Mouse (Mus musculus) liver, embryonic 15.5 days (tissue): ENCODE results near the gene Arhgef28. TPM values are rescaled to one million over a fixed set of nuclear protein-coding genes. Genes with fewer than 3 reads are reported as not detected.
A peak's percentile ranks its signal among the peaks of the same experiment; 100 is the strongest.
"Not testable (repeated sequence)": the region's sequence is repeated elsewhere in the genome, so short reads cannot be mapped to it uniquely, and the experiment has no call there.

Experiments
- ATAC-seq: fragments of 200-750 bp; cut with Nextera tagmentation; 2 replicates; pipeline ENCODE4 v1.8.0; 2017; ENCODE audit warnings: moderate number of reproducible peaks, mild to moderate bottlenecking, moderate library complexity; ENCODE audit not compliant: insufficient read depth
- H3K27ac ChIP-seq: fragments of 300-500 bp; sonication (generic); replicated peaks from 2 replicates; pipeline ENCODE4 v1.5.1; 2015; ENCODE audit warnings: mild to moderate bottlenecking, inconsistent platforms
- H3K27me3 ChIP-seq: fragments of 300-500 bp; sonication (generic); 2 replicates; pipeline ENCODE4 v1.6.1; 2015; ENCODE audit warnings: mild to moderate bottlenecking, inconsistent platforms
- H3K36me3 ChIP-seq: fragments of 300-500 bp; sonication (generic); replicated peaks from 2 replicates; pipeline ENCODE4 v1.6.1; 2015; ENCODE audit warnings: moderate library complexity, mild to moderate bottlenecking, inconsistent platforms
- H3K4me1 ChIP-seq: fragments of 300-500 bp; sonication (generic); replicated peaks from 2 replicates; pipeline ENCODE4 v1.6.1; 2015; ENCODE audit warnings: inconsistent platforms
- H3K4me2 ChIP-seq: fragments of 300-500 bp; sonication (generic); 2 replicates; pipeline ENCODE4 v1.6.1; 2015; ENCODE audit warnings: moderate library complexity, mild to moderate bottlenecking, inconsistent platforms
- H3K4me3 ChIP-seq: fragments of 300-500 bp; sonication (generic); replicated peaks from 2 replicates; pipeline ENCODE4 v1.5.1; 2015; ENCODE audit warnings: mild to moderate bottlenecking, inconsistent platforms
- H3K9ac ChIP-seq: fragments of 300-500 bp; sonication (generic); 2 replicates; pipeline ENCODE4 v1.6.1; 2015; ENCODE audit warnings: moderate library complexity, mild to moderate bottlenecking, inconsistent platforms
- H3K9me3 ChIP-seq: fragments of 300-500 bp; sonication (generic); replicated peaks from 2 replicates; pipeline ENCODE4 v1.6.1; 2016; ENCODE audit warnings: inconsistent platforms
- WGBS: fragments of 180-500 bp; shearing (Covaris S2); methylation state at CpG from one replicate; pipeline ENCODE4 v1.1.7; 2015; ENCODE audit warnings: mixed read lengths; ENCODE audit not compliant: insufficient replicate concordance; 5-methylcytosine and 5-hydroxymethylcytosine counted together
- polyA plus RNA-seq: library from polyadenylated mRNA; unstranded; fragments of >200 nt; fragmentation: Nextera tagmentation; extraction: Ambion mirVana; gene quantifications from 2 replicates; pipeline ENCODE4 v1.2.1, GENCODE M21; 2015

The Arhgef28 gene
- polyA plus RNA-seq, 1 experiment from 2014 or later: 0.60 TPM

DNA sequence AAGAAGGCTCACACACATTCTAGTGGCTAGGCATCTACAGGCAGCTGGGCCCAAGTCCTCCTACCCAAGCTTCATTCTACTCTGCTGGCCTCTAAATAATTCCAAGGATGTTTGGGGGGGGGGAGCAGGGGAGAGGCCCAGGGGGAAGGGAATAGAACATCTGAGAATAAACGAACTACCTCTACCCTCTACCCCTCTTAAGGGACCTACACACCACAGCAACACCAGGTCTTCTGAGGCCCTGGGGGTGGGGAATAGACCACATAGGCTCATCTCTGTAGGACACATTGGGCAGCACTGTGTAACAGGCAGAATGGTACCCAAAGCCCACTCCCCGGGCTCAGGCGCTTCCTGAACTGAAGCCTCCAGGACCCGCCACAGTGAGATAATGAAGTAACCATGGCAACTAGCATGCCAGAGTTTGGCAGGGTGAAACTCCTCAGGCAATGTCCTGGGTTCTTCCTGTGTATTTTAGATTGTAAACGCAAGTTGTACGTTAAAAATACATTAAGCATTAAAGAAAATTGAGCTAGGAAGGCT lies 177.5 kb downstream of the Arhgef28 start:
- 57% methylated on average over 6 of the region's 6 CpGs for WGBS
- Histone ChIP-seq H3K9ac (no peak overlapping the region), H3K4me2 (no peak overlapping the region), H3K4me3 (no peak overlapping the region), H3K27ac (no peak overlapping the region), H3K27me3 (no peaks in the 10 kb centered on the region), H3K36me3 (no peaks in the 10 kb centered on the region), H3K9me3 (no peaks in the 10 kb centered on the region), H3K4me1 (0 out of 2 replicates have a peak, but pooled peaks cover 2% of the 10 kb centered on the region)
- no peak for ATAC-seq

DNA sequence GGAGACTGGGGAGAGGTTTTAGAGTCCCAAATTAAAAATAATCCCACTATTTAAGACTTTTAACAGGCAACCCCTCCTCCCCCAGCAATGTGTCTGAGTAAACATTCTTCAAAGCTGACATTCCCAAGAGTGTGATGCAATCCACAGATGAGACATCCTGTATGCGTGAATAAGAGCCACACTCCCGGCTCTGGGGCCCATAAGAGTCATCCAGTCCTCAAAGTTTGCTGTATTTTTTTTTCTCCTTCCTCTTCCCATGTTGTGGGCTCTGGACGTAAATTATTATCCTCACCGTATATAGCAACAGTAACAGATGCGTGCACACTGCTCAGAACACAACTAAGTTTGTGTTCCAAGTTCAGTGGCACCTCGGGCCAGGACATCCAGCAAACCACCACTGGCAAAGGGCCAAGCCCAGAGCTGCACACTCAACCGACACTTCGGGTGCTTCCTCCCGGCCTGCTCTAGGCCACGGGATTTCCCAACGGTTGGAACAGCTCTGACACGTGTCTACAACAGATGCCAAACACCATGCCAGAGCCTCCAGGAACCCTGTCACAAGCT lies 178.5 kb downstream of the Arhgef28 start:
- Histone ChIP-seq H3K4me3 (no peak overlapping the region), H3K9ac (no peak overlapping the region), H3K27me3 (no peaks in the 10 kb centered on the region), H3K36me3 (no peaks in the 10 kb centered on the region), H3K9me3 (no peaks in the 10 kb centered on the region), H3K4me1 (0 out of 2 replicates have a peak, but pooled peaks cover 2% of the 10 kb centered on the region), H3K4me2 (no peak overlapping the region), H3K27ac (no peak overlapping the region)
- no peak for ATAC-seq
- 36% methylated on average over 12 of the region's 12 CpGs for WGBS

DNA sequence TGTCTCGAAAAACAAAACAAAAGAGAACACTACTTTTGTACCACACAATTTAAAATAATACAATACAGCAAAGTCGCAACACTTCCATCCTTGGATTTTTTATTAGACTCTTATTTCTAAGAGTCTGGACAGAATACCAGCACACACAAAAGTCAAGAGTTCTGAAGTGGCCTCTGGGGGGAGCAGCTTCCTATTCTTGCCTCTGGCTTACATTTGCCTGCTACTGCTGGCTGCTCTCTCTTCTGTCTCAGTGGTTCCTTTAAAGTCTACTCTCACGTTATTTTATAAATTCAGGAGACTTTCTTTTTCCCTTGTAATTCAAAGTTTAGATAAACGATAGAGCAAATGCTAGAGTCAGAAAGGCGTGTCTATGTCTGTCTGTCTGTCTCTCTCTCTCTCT lies 179.1 kb downstream of the Arhgef28 start:
- H3K4me3 ChIP-seq: no peak overlapping the region
- H3K27ac ChIP-seq: no peak overlapping the region
- 49% methylated on average over 5 of the region's 5 CpGs for WGBS
- H3K4me2 ChIP-seq: no peak overlapping the region
- 0 out of 2 replicates have a peak, but pooled peaks cover 2% of the 10 kb centered on the region for H3K4me1 ChIP-seq
- no peak for ATAC-seq
- H3K9me3 ChIP-seq: no peaks in the 10 kb centered on the region
- no peak overlapping the region for H3K9ac ChIP-seq
- no peaks in the 10 kb centered on the region for H3K36me3 ChIP-seq
- H3K27me3 ChIP-seq: no peaks in the 10 kb centered on the region

DNA sequence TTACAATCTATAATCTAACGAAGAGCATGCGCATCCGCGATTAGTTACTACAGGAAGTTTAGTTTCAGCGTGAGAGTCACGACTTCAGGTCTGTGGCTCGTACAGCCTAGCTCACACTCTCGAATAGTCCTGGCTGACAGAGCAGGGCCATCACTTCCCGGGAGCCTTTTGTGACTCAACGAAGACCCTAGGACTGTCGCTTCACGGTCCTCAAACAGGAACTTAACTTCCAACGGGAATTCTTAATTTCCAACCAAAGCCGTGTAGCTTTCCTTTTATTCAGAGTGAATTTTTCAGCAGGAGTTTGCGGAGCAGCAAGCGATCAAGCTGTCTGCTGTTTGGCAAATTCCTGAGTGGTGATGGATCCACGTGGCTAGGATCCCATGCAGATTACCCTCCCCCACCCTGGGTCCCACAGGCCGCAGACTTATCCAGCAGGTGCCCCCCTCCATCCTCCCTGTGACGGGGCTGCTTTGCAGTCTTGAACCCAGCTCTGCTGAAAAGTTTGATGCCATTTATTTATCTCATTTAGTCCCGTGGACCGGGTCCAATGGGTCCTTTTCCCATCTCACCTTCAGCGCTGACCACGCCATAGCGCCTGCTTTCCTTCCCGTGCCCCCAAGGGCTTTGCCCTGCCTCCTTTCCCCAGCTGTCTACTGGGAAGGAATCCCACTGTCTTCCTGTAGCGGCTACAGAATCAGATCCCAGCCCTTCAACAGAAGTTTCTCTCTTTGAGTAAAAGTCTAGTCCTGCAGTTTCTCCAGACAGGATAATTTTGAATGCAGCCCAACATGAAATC lies 180.3 kb downstream of the Arhgef28 start:
- no peak overlapping the region for H3K9ac ChIP-seq
- no peaks in the 10 kb centered on the region for H3K9me3 ChIP-seq
- no peak overlapping the region for H3K27ac ChIP-seq
- 73% methylated on average over 26 of the region's 26 CpGs for WGBS
- H3K36me3 ChIP-seq: no peaks in the 10 kb centered on the region
- no peaks in the 10 kb centered on the region for H3K4me1 ChIP-seq
- H3K4me2 ChIP-seq: no peak overlapping the region
- H3K27me3 ChIP-seq: no peaks in the 10 kb centered on the region
- ATAC-seq: no peak
- H3K4me3 ChIP-seq: no peak overlapping the region

DNA sequence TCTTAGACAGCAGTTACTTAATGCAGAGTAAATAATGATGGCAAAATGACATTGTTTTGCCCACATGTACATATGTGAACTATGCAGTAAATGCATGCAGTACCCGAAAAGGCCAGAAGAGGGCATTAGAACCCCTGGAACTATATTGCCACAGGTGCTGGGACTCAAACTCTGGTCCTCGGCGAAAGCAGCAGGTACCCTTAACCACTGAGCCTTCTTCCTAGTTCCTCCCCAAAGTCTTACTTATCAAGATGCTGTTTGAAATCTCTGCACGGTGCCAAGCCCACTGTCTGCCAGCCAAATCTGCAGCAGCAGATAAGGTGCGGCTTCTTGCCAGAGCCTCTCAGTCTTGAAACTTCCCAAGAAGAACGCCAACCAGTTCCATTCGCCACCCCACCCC lies 181.1 kb downstream of the Arhgef28 start:
- no peaks in the 10 kb centered on the region for H3K36me3 ChIP-seq
- no peak overlapping the region for H3K4me3 ChIP-seq
- H3K9ac ChIP-seq: no peak overlapping the region
- no peaks in the 10 kb centered on the region for H3K9me3 ChIP-seq
- ATAC-seq: no peak
- no peaks in the 10 kb centered on the region for H3K4me1 ChIP-seq
- H3K27me3 ChIP-seq: no peaks in the 10 kb centered on the region
- WGBS: 57% methylated on average over 7 of the region's 7 CpGs
- H3K4me2 ChIP-seq: no peak overlapping the region
- no peak overlapping the region for H3K27ac ChIP-seq

DNA sequence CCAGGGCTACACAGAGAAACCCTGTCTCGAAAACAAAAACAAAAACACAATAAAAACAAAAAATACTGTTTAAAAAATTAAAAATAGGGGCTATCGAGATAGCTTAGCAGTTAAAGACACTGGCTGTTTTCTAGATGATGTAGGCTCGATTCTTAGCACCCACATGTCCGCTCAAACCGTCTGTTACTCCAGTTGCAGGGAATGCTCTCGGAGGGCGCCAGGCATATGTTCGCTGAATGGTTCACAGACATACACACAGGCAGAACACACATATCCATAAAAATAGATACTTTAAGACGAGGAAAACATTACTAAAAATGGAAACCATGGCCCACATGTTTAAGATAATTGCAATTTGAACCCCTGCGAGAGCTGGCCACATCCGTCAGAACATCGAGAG lies 181.6 kb downstream of the Arhgef28 start:
- no peak for ATAC-seq
- H3K27me3 ChIP-seq: no peaks in the 10 kb centered on the region
- 72% methylated on average over 12 of the region's 12 CpGs for WGBS

DNA sequence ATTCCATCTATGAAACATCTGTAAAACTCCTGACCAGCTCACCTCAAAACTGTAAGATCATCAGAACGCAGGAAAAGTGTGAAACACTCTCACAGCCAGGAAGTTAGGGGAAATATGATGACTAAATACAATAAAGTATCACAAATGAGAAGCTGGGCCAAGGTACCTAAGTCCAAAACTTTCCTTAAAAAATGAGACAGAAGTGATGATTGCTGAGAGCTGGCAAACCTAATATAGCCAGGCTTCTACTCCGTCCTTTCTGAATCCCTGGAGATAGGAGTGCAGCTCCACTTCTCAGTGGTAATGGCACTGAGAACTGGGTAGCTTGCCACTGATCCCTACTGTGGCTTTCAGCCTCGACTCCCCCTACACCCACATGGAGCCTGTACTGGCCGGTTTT lies 184.3 kb downstream of the Arhgef28 start:
- ATAC-seq: no peak
- 54% methylated on average over 4 of the region's 4 CpGs for WGBS

More for the DNA sequence above, 181.6 kb downstream of the Arhgef28 start:
- H3K9me3 ChIP-seq: no peaks in the 10 kb centered on the region
- H3K4me3 ChIP-seq: no peak overlapping the region
- no peaks in the 10 kb centered on the region for H3K36me3 ChIP-seq
- H3K4me2 ChIP-seq: no peak overlapping the region
- no peak overlapping the region for H3K9ac ChIP-seq
- H3K4me1 ChIP-seq: no peaks in the 10 kb centered on the region
- no peak overlapping the region for H3K27ac ChIP-seq

DNA sequence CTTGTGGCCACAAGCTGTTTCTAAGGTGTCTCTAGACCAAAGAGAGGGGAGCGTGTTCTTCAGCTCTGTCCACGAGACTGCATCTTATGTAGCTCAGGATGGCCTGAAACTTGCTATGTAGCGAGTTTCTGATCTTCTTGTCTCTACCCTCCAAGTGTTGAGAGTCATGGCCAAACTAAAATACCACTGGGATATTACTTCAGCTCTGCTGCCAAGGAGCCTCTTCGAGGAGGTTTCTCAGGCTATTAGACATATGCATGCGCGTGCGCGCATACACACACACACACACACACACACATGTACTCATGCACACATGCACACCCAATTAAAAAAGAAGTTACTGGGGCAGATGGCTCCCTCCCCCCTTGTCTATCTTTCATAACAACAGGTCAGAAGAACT lies 187.4 kb downstream of the Arhgef28 start:
- H3K4me3 ChIP-seq, H3K27ac ChIP-seq, H3K4me2 ChIP-seq, ATAC-seq, H3K36me3 ChIP-seq, H3K9ac ChIP-seq, H3K9me3 ChIP-seq, H3K4me1 ChIP-seq: not testable (repeated sequence)
- peaks cover 27% of the 10 kb centered on the region for H3K27me3 ChIP-seq
- WGBS: 72% methylated on average over 8 of the region's 8 CpGs

More for the DNA sequence above, 184.3 kb downstream of the Arhgef28 start:
- Histone ChIP-seq H3K9ac (no peak overlapping the region), H3K9me3 (no peaks in the 10 kb centered on the region), H3K27ac (no peak overlapping the region), H3K27me3 (peaks cover 5% of the 10 kb centered on the region), H3K4me3 (no peak overlapping the region), H3K4me2 (no peak overlapping the region), H3K4me1 (no peaks in the 10 kb centered on the region), H3K36me3 (no peaks in the 10 kb centered on the region)

DNA sequence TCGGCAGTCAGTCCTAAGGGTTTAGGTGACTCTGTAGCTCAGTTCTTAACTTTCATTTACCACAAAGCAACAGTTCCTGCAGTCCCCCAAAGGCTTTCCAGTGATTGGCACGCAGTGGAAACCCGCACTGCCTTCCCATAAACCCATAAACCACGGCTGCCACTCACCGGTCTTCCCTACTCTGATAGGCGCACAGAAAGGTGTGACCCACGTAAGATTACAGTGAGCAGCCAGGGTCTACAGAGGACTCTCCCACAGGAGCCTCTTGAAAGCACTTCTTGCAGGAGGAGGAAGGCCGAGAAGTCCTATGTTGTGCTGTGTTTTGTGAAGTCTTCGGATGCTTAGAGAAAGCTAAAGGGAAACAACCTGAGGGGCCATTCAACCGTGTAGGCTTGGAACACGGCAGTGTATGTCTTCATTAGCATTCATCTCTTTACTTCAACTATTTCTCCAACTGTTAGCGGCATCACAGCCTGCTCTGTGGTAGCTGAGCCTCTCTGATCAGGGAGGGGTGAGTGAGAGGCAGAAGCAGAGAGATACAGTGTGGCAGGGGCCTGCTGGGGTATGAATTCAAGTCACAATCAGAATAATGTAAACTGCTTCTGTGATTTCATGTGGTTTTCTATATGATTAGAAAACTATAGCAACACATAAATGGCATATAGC lies 189.2 kb downstream of the Arhgef28 start:
- 22% methylated on average over 12 of the region's 12 CpGs for WGBS
- Histone ChIP-seq H3K36me3 (no peaks in the 10 kb centered on the region), H3K4me3 (peak overlapping the region; percentile 31), H3K9ac (no peak overlapping the region), H3K4me2 (peak overlapping the region; percentile 51; the same call in 1 of the 2 replicates), H3K27ac (no peak overlapping the region), H3K4me1 (no peaks in the 10 kb centered on the region), H3K9me3 (no peaks in the 10 kb centered on the region), H3K27me3 (peaks cover 27% of the 10 kb centered on the region)
- ATAC-seq: no peak

DNA sequence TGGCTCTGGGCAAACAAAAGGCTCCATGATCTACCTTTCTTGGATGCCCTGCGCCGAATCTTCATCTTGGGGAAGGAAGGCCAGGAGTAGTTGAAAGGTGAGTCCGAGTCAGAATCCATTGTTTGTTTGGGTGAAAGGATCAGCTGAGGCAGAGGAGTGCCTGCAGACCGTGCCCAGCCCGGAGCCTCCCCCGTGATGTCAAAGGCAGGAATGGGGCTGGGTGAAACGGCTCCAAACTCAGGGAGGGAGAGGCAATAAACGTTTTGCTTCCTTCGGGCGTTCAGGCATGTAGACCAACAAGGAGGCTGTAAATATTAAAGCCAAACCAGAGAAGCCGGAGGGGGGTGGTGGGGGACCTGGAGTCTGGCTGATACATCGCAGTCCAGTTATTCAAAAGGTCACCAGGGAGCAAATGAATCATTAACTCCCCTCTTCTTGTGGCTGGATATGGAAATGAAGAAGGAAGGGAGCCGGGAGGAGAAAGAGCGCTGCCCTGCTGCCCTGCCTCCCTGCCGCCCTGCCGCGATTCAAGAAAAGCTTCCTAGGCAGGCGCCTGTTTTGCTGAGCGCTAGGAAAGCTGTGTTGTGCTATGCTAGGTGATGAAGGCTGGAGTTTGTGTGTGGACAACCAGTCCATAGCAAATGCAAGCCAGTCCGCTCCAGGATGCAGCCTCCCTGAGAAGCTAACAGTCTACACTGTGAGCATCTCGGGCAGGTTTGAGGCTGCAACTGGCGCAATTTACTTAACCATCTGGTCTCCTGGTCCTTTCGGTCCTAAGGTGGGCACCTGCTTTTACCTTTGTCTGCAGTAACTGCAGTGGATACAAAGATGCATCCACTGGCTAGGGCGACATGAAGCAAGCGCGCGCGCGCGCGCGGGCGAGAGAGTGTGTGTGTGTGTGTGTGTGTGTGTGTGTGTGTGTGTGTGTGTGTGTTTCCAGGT lies 190.0 kb downstream of the Arhgef28 start:
- WGBS: 18% methylated on average over 33 of the region's 33 CpGs
- ATAC-seq: no peak
- H3K27ac ChIP-seq: no peak overlapping the region
- H3K4me1 ChIP-seq: no peaks in the 10 kb centered on the region
- no peaks in the 10 kb centered on the region for H3K36me3 ChIP-seq
- peak overlapping the region; percentile 51 for H3K4me2 ChIP-seq
- peaks cover 27% of the 10 kb centered on the region for H3K27me3 ChIP-seq
- H3K4me3 ChIP-seq: peak overlapping the region; percentile 31
- H3K9me3 ChIP-seq: no peaks in the 10 kb centered on the region
- no peak overlapping the region for H3K9ac ChIP-seq
